Mouse (Mus musculus): ENCODE measurements around the gene Olfr12. TPM values are rescaled to one million over a fixed set of nuclear protein-coding genes. Genes with fewer than 3 reads are reported as not detected.
A peak's percentile ranks its signal among the peaks of the same experiment; 100 is the strongest.

Olfr12 gene
- polyA plus RNA-seq, 1 experiment from 2014 or later: not detected

GRCm38 (mm10) chr1:92641514-92642272 is 24.1 kb downstream of the Olfr12 start, which contains the start of gene Cops9:
Cops9 (minus strand) TSS chr1:92641985.
- 2% methylated on average over 50 of the region's 50 CpGs for WGBS
- H3K27ac ChIP-seq: peak within 1 kb of the TSS; percentile 52

GRCm38 (mm10) chr1:92643691-92644090 is 26.1 kb downstream of the Olfr12 start:
- Histone ChIP-seq H3K36me3 (peaks cover 8% of the 10 kb centered on the region; the same call in 1 of the 2 replicates), H3K4me1 (replicated peaks) (peaks cover 28% of the 10 kb centered on the region), H3K9ac (no peak overlapping the region), H3K27ac (no peak overlapping the region), H3K4me3 (no peak overlapping the region), H3K27me3 (peaks cover 9% of the 10 kb centered on the region), H3K4me2 (no peak overlapping the region), H3K9me3 (replicated peaks) (no peaks in the 10 kb centered on the region)
- 61% methylated on average over 4 of the region's 4 CpGs for WGBS
- no peak for ATAC-seq (replicated peaks; ENCODE audit: insufficient number of reproducible peaks, insufficient read depth, low FRiP score, low read depth)

More at GRCm38 (mm10) chr1:92641514-92642272, 24.1 kb downstream of the Olfr12 start, which contains the start of gene Cops9:
- peaks cover 7% of the 10 kb centered on the region for H3K27me3 ChIP-seq
- peak within 1 kb of the TSS; percentile 88 for H3K9ac ChIP-seq
- peak within 1 kb of the TSS; percentile 88 for H3K4me2 ChIP-seq
- peak; percentile 89 for ATAC-seq (replicated peaks; ENCODE audit: insufficient number of reproducible peaks, insufficient read depth, low FRiP score, low read depth)
- H3K4me3 ChIP-seq: peak within 1 kb of the TSS; percentile 78
- peaks cover 24% of the 10 kb centered on the region for H3K36me3 ChIP-seq
- H3K9me3 ChIP-seq (replicated peaks): no peaks in the 10 kb centered on the region
- H3K4me1 ChIP-seq (replicated peaks): peaks cover 22% of the 10 kb centered on the region

- H3K27ac ChIP-seq: no peak overlapping the region
- H3K9me3 ChIP-seq (replicated peaks): no peaks in the 10 kb centered on the region
- H3K4me3 ChIP-seq: no peak overlapping the region
- no peak overlapping the region for H3K9ac ChIP-seq
- WGBS: 76% methylated on average over 5 of the region's 5 CpGs
- H3K36me3 ChIP-seq: no peaks in the 10 kb centered on the region
- no peak for ATAC-seq (replicated peaks; ENCODE audit: insufficient number of reproducible peaks, insufficient read depth, low FRiP score, low read depth)
- peaks cover 9% of the 10 kb centered on the region for H3K27me3 ChIP-seq
- no peak overlapping the region for H3K4me2 ChIP-seq
- peaks cover 27% of the 10 kb centered on the region for H3K4me1 ChIP-seq (replicated peaks)
Measured at GRCm38 (mm10) chr1:92644916-92645315, 27.3 kb downstream of the Olfr12 start.

GRCm38 (mm10) chr1:92646111-92646510 is 28.5 kb downstream of the Olfr12 start:
- H3K27ac ChIP-seq: no peak overlapping the region
- no peaks in the 10 kb centered on the region for H3K36me3 ChIP-seq
- H3K27me3 ChIP-seq: peaks cover 9% of the 10 kb centered on the region
- no peak for ATAC-seq (replicated peaks; ENCODE audit: insufficient number of reproducible peaks, insufficient read depth, low FRiP score, low read depth)
- no peak overlapping the region for H3K4me2 ChIP-seq
- no peak overlapping the region for H3K4me3 ChIP-seq
- H3K4me1 ChIP-seq (replicated peaks): peaks cover 15% of the 10 kb centered on the region
- no peak overlapping the region for H3K9ac ChIP-seq
- 51% methylated on average over 2 of the region's 2 CpGs for WGBS
- no peaks in the 10 kb centered on the region for H3K9me3 ChIP-seq (replicated peaks)

GRCm38 (mm10) chr1:92646601-92647000 is 29.0 kb downstream of the Olfr12 start:
- Histone ChIP-seq H3K4me3 (no peak overlapping the region), H3K9me3 (replicated peaks) (no peaks in the 10 kb centered on the region), H3K9ac (no peak overlapping the region), H3K4me1 (replicated peaks) (peaks cover 13% of the 10 kb centered on the region), H3K27ac (no peak overlapping the region), H3K27me3 (peaks cover 9% of the 10 kb centered on the region), H3K4me2 (no peak overlapping the region), H3K36me3 (no peaks in the 10 kb centered on the region)
- 70% methylated on average over 7 of the region's 7 CpGs for WGBS
- no peak for ATAC-seq (replicated peaks; ENCODE audit: insufficient number of reproducible peaks, insufficient read depth, low FRiP score, low read depth)

- Histone ChIP-seq H3K27ac (no peak overlapping the region), H3K27me3 (peaks cover 9% of the 10 kb centered on the region), H3K36me3 (no peaks in the 10 kb centered on the region), H3K4me3 (no peak overlapping the region), H3K9me3 (replicated peaks) (no peaks in the 10 kb centered on the region), H3K4me2 (no peak overlapping the region), H3K9ac (no peak overlapping the region), H3K4me1 (replicated peaks) (peaks cover 12% of the 10 kb centered on the region)
- 60% methylated on average over 4 of the region's 4 CpGs for WGBS
- no peak for ATAC-seq (replicated peaks; ENCODE audit: insufficient number of reproducible peaks, insufficient read depth, low FRiP score, low read depth)
Measured at GRCm38 (mm10) chr1:92647026-92647425, 29.4 kb downstream of the Olfr12 start.

- H3K4me3 ChIP-seq: no peak overlapping the region
- H3K27me3 ChIP-seq: peaks cover 12% of the 10 kb centered on the region
- H3K36me3 ChIP-seq: no peaks in the 10 kb centered on the region
- 7% methylated on average over 8 of the region's 8 CpGs for WGBS
- ATAC-seq (replicated peaks; ENCODE audit: insufficient number of reproducible peaks, insufficient read depth, low FRiP score, low read depth): no peak; the same call in 1 of the 2 replicates
- peak overlapping the region; percentile 17; the same call in 1 of the 2 replicates for H3K4me2 ChIP-seq
- H3K9ac ChIP-seq: no peak overlapping the region
- H3K27ac ChIP-seq: no peak overlapping the region
- H3K4me1 ChIP-seq (replicated peaks): peaks cover 6% of the 10 kb centered on the region
- no peaks in the 10 kb centered on the region for H3K9me3 ChIP-seq (replicated peaks)
Measured at GRCm38 (mm10) chr1:92647752-92648151, 30.2 kb downstream of the Olfr12 start.

GRCm38 (mm10) chr1:92648197-92648596 is 30.6 kb downstream of the Olfr12 start:
- 42% methylated on average over 10 of the region's 10 CpGs for WGBS
- H3K4me3 ChIP-seq: no peak overlapping the region
- H3K27ac ChIP-seq: no peak overlapping the region
- peaks cover 6% of the 10 kb centered on the region for H3K4me1 ChIP-seq (replicated peaks)
- H3K9me3 ChIP-seq (replicated peaks): no peaks in the 10 kb centered on the region
- peaks cover 12% of the 10 kb centered on the region for H3K27me3 ChIP-seq
- H3K9ac ChIP-seq: no peak overlapping the region
- no peak for ATAC-seq (replicated peaks; ENCODE audit: insufficient number of reproducible peaks, insufficient read depth, low FRiP score, low read depth)
- peak overlapping the region; percentile 17; the same call in 1 of the 2 replicates for H3K4me2 ChIP-seq
- H3K36me3 ChIP-seq: no peaks in the 10 kb centered on the region

- no peak for ATAC-seq (replicated peaks; ENCODE audit: insufficient number of reproducible peaks, insufficient read depth, low FRiP score, low read depth)
- 24% methylated on average over 8 of the region's 8 CpGs for WGBS
- Histone ChIP-seq H3K27me3 (peaks cover 15% of the 10 kb centered on the region), H3K4me3 (no peak within 1 kb of the TSS), H3K27ac (no peak within 1 kb of the TSS), H3K9me3 (replicated peaks) (no peaks in the 10 kb centered on the region), H3K4me1 (replicated peaks) (peaks cover 6% of the 10 kb centered on the region), H3K9ac (no peak within 1 kb of the TSS), H3K36me3 (no peaks in the 10 kb centered on the region), H3K4me2 (peak within 1 kb of the TSS; percentile 17; the same call in 1 of the 2 replicates)
Measured at GRCm38 (mm10) chr1:92648673-92649072, 31.1 kb downstream of the Olfr12 start, which contains the start of gene Otos. Otos (minus strand) TSS chr1:92648841.

GRCm38 (mm10) chr1:92651467-92651866 is 33.9 kb downstream of the Olfr12 start:
- no peak for ATAC-seq (replicated peaks; ENCODE audit: insufficient number of reproducible peaks, insufficient read depth, low FRiP score, low read depth)
- no peak overlapping the region for H3K27ac ChIP-seq
- peaks cover 22% of the 10 kb centered on the region for H3K27me3 ChIP-seq
- H3K9ac ChIP-seq: no peak overlapping the region
- 62% methylated on average over 3 of the region's 3 CpGs for WGBS
- H3K4me2 ChIP-seq: no peak overlapping the region
- peaks cover 6% of the 10 kb centered on the region for H3K4me1 ChIP-seq (replicated peaks)
- no peak overlapping the region for H3K4me3 ChIP-seq
- H3K36me3 ChIP-seq: no peaks in the 10 kb centered on the region
- H3K9me3 ChIP-seq (replicated peaks): no peaks in the 10 kb centered on the region

GRCm38 (mm10) chr1:92653179-92653578 is 35.6 kb downstream of the Olfr12 start:
- Histone ChIP-seq H3K27me3 (peaks cover 17% of the 10 kb centered on the region; the same call in 1 of the 2 replicates), H3K36me3 (no peaks in the 10 kb centered on the region)

More at GRCm38 (mm10) chr1:92653179-92653578, 35.6 kb downstream of the Olfr12 start:
- Histone ChIP-seq H3K9me3 (replicated peaks) (no peaks in the 10 kb centered on the region), H3K4me2 (no peak overlapping the region), H3K4me3 (no peak overlapping the region), H3K9ac (no peak overlapping the region), H3K4me1 (replicated peaks) (no peaks in the 10 kb centered on the region), H3K27ac (no peak overlapping the region)
- ATAC-seq (replicated peaks; ENCODE audit: insufficient number of reproducible peaks, insufficient read depth, low FRiP score, low read depth): no peak
- WGBS: 88% methylated on average over 3 of the region's 3 CpGs
